Mouse (Mus musculus) layer of hippocampus, postnatal 10 days (tissue): ENCODE results near the gene Trim56. TPM values are rescaled to one million over a fixed set of nuclear protein-coding genes. Genes with fewer than 3 reads are reported as not detected.

Experiments
- DNase-seq, 2 experiments: peaks; one replicate each; pipeline ENCODE4 v3.0.0; 2021; ENCODE audit warnings: low spot score in 2 of 2
- total RNA-seq, 2 experiments: library from RNA; stranded (reverse); gene quantifications; 2 replicates each; pipeline ENCODE4 v1.2.3; 2021

Trim56 gene
- total RNA-seq, 2 experiments from 2014 or later, result 4.8 to 5.2 TPM

DNA sequence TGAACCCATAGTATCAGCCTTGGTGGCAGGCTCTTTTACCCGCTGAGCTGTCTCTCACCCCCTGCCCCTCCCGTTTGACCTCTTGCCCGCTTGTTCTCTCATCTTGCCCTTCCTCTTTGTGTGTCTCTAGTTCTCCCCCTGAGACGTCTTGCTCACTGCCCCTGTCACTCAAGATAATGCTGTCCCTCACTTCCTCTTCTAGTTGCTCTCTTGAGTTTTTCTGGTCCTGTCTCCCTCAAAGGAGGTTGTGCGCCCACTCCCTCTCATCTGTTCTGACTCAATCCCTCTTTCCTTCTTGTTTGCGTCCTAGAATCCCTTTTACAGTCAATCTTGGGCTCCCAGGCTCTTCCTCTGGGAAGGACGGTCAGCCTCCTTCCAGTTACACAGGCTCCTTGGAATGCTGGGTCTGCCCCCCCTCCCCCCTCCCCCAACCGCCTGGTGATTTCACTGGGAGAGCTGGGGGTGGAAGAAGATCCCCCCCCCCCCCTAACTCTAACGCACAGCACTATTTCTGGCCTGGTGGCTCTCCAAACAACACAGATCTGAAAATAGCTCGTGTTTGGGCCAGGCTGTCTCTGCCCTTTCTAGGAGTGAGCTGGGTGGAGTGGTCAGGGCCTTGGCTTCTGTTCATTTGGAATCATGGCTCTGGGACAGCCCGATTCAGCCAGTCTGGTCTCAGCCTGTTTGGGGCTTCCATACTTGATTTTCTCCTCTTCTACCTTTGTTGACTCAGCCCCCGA is 39.6 kb downstream of the Trim56 start:
- DNase-seq, result no peak

- no peak for DNase-seq
Measured at GRCm38 (mm10) chr5:137075726-137076125, 40.3 kb downstream of the Trim56 start.

DNA sequence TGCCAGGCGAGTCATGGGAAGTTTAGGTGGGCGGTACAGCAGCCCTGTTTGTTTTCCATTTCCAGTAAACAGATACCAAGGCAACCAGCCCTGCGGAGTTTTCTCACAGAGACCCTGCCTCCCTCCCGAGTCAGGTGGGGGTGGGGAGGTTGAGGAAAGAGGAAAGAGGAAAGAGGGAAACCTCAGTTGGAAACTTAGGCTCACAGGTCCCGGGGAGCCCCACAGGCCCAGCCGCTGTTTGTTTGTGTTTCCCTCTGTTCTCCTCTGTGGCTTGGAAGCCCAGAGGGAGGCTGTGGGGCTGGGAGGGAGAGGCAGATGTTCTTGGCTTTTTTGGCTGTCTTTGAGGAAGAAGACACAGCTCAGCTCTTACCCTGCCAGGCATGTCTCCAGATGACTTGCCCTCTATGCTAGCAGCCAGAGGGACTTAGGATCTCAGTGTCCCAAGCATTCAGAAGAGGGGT is 41.8 kb downstream of the Trim56 start:
- DNase-seq, result no peak

GRCm38 (mm10) chr5:137073141-137073540 is 42.9 kb downstream of the Trim56 start:
- no peak for DNase-seq

GRCm38 (mm10) chr5:137072079-137072960 is 43.7 kb downstream of the Trim56 start, which contains the start of gene Serpine1:
TSS of gene Serpine1 (minus strand) at chr5:137072268.
- DNase-seq, result peak; percentile 25 to 39

GRCm38 (mm10) chr5:137070881-137071605 is 45.0 kb downstream of the Trim56 start:
- no peak for DNase-seq

GRCm38 (mm10) chr5:137068711-137069110 is 47.3 kb downstream of the Trim56 start:
- no peak for DNase-seq

- DNase-seq, result no peak
Measured at GRCm38 (mm10) chr5:137065923-137066322, 50.1 kb downstream of the Trim56 start.

DNA sequence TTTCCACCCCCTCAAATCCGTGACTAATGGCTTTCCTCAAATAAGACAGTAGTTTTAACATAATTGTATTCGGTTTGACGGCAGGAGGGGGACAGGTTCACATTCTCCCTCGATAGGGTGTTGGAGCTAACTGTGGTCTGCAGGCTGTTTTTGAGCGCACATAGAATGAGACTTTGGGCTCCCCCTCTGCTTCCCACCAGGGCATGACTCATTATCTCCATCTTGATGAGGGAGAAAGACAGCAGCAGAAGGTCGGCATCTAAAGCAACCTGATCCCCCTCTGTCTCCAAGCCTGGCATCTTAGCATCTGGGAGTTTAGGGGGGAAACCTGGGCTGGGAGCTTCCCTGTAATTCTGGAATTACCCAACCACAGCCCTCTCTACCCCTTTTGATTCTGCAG is 50.6 kb downstream of the Trim56 start:
- no peak for DNase-seq

DNA sequence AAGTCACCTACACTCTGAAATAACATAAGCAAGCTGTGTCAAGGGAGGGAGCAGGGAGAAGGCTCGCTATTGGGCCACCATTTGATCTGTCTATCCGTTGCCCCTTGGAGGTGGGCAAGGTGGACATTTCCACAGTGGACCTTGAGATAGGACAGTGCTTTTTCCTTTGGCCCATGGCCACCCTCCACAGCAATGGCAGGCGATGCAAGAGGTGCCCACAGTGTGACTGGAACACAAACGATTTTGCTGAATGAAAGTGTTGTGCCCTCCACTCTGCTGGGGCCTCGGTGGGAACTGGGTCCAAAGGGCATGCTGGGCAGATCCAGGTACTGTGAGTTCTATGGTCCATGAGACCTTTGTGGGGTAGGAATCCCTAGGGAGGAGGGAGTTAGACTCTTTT is 53.4 kb downstream of the Trim56 start:
- no peak for DNase-seq

DNA sequence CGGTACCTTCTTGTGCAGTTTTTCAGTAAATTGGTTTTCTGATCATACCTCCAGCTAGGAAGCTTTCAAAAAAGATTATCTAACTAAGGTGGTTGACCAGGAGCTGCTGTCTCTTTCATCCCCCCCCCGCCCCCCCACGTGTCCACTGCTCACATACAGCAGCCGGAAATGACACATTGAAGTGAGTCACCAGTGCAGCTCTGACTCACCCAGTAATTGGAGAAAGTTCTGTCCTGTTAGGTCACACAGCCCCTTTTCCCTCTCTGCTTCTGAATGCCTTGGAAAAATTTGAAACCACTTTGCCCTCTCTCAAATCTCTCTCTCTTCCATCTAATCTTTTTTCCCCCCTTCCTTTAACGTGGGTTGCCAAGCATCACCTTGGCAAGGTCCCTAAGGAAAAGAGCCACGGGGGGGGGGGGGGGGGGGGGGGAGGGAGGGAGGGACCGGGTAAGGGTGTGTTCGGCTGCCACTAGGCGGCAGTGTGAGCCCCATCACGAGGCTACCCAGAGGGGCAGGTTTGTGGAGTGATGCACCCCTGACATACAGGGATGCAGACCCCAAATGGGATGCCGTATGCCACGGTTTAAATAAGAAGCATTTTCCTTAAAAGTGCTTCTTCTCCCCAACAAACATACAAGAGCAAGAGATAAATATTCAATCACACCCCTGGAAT is 54.1 kb downstream of the Trim56 start:
- DNase-seq, result peak; percentile 45 to 59

Other genes with a start within 250 kb of the Trim56 start
- gene Col26a1, start 233.0 kb downstream of the Trim56 start, total RNA-seq, result 10 to 100 TPM; 19.0 to 20.7 TPM
- gene Ift22, start 208.1 kb downstream of the Trim56 start, total RNA-seq, result 10 to 100 TPM; 68.9 to 70.8 TPM
- gene Fis1, start 162.9 kb downstream of the Trim56 start, total RNA-seq, result 100 to 1,000 TPM; 196 to 209 TPM
- not detected for gene Cldn15, start 149.6 kb downstream of the Trim56 start, total RNA-seq
- gene Plod3, start 129.2 kb downstream of the Trim56 start, total RNA-seq, result 10 to 100 TPM; 38.5 to 44.0 TPM
- gene Znhit1, start 128.2 kb downstream of the Trim56 start, total RNA-seq, result 10 to 100 TPM; 78.6 to 84.6 TPM
- gene Vgf, start 89.8 kb downstream of the Trim56 start, total RNA-seq, result 100 to 1,000 TPM; 253 to 268 TPM
- 100 to 1,000 TPM; 187 to 196 TPM for gene Ap1s1, start 70.1 kb downstream of the Trim56 start, total RNA-seq
- under 1 TPM; 0.80 to 0.96 TPM for gene Serpine1, start 43.9 kb downstream of the Trim56 start, total RNA-seq
- not detected for gene Muc3, start 33.1 kb upstream of the Trim56 start, total RNA-seq
- gene Muc3a, start 96.2 kb upstream of the Trim56 start, total RNA-seq, result 1 to 10 TPM; 3.5 to 5.2 TPM
- 10 to 100 TPM; 93.0 to 97.4 TPM for gene Ache, start 171.3 kb upstream of the Trim56 start, total RNA-seq
- gene Ufsp1, start 178.4 kb upstream of the Trim56 start, total RNA-seq, result 10 to 100 TPM; 20.4 to 21.8 TPM
- 100 to 1,000 TPM; 188 to 191 TPM for gene Srrt, start 191.5 kb upstream of the Trim56 start, total RNA-seq
- 1 to 10 TPM; 6.2 to 7.7 TPM for gene Trip6, start 198.2 kb upstream of the Trim56 start, total RNA-seq
- gene Slc12a9, start 217.4 kb upstream of the Trim56 start, total RNA-seq, result 10 to 100 TPM; 28.8 to 30.7 TPM
- 1 to 10 TPM; 8.3 to 9.3 TPM for gene Ephb4, start 233.9 kb upstream of the Trim56 start, total RNA-seq